In the genomic region with DNA sequence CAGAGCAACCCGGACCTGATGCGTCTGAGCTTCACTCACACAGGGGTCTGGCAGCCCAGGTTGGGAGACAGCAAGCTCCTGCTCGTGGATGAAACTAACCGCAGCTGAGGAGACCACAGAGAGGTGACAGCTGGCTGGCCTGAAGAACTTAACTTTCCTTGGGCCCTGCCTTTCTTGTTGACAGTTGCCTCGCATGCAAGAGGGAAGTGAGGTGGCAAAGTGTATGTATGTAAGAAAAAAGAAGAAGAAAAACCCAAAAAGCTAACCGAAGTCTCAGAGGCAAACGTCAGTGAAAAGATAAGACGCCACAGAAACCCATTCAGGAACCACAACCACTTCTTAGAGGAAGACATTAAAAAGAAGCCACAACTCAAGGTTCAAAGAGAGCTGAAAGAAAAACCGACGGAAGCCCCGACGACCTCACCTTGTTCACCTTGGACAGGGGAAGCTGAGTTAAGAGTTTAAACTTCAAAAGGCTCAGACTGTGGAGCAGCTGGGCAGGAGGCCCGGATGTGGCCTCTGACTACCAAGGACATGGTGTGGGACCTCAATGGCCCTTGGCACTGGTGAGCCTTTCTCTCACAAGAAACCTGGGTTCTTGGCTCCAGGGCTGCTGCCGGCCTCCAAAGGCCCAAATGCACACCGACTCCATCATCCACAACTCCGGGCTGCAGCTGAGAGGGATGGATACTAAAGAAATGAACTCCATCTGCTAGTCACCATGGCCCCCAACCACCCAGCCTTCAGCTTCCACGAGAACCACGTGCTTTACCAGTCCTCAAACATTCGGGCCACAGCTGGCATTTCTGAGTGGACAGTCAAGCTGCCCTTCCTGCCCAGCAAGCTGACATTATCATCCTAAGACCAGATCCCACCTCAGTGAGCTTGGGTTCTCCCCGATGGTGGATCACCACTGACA, we compare ENCODE assay signal across 8 mouse cellular contexts. TPM values are rescaled to one million over a fixed set of nuclear protein-coding genes. Genes with fewer than 3 reads are reported as not detected.
DNase-seq lines count a peak whose midpoint lies in the region; ATAC-seq and TF ChIP-seq lines count a peak whose summit lies in the region.

No protein-coding gene starts in this region.

- TF ChIP-seq EP300 in ES-Bruce4 (IDR thresholded peaks at IDR 0.05; ENCODE audit: insufficient read depth, low read depth, low read length): no peak

- H3K27me3 ChIP-seq in ES-Bruce4 (ENCODE audit: control insufficient read depth, insufficient read depth, low read length, poor library complexity, severe bottlenecking): no peaks in the 10 kb centered on the region
- H3K27me3 ChIP-seq in forebrain, embryonic 16.5 days (replicated peaks; ENCODE audit: control insufficient read depth, insufficient read depth, low read length): no peaks in the 10 kb centered on the region
- no peaks in the 10 kb centered on the region for H3K27me3 ChIP-seq in limb, embryonic 11.5 days (ENCODE audit: control insufficient read depth, insufficient read depth, low read length)

- ATAC-seq in forebrain, embryonic 16.5 days: no peak
- ATAC-seq in limb, embryonic 11.5 days (ENCODE audit: insufficient number of reproducible peaks, low FRiP score, low TSS enrichment, low read depth): no peak

- H3K4me3 ChIP-seq in ES-Bruce4 (ENCODE audit: low read depth, low read length): peak overlapping the region; percentile 14
- peak overlapping the region; percentile 60 for H3K4me3 ChIP-seq in forebrain, embryonic 16.5 days (replicated peaks; ENCODE audit: low read length)
- H3K4me3 ChIP-seq in limb, embryonic 11.5 days (ENCODE audit: low read depth, low read length): peak overlapping the region; percentile 59
- H3K4me3 ChIP-seq in olfactory bulb, adult 2 months (ENCODE audit: insufficient read depth, low read depth, low read length): peak overlapping the region; percentile 79

- 56% methylated on average over 20 of the region's 20 CpGs for WGBS in forebrain, embryonic 16.5 days
- 71% methylated on average over 20 of the region's 20 CpGs for WGBS in limb, embryonic 11.5 days
- WGBS in olfactory bulb, adult 2 months: 10% methylated on average over 20 of the region's 20 CpGs

- TF ChIP-seq POLR2A in ES-Bruce4 (IDR thresholded peaks at IDR 0.05; ENCODE audit: insufficient read depth, low read length): no peak
- TF ChIP-seq POLR2A in olfactory bulb, adult 2 months (IDR thresholded peaks at IDR 0.05; ENCODE audit: insufficient read depth, low read depth, low read length): no peak

- H3K4me1 ChIP-seq in ES-Bruce4 (ENCODE audit: control insufficient read depth, insufficient read depth, low read length): no peaks in the 10 kb centered on the region
- H3K4me1 ChIP-seq in forebrain, embryonic 16.5 days (replicated peaks; ENCODE audit: control insufficient read depth, insufficient read depth, low read length): peaks cover 68% of the 10 kb centered on the region
- peaks cover 21% of the 10 kb centered on the region for H3K4me1 ChIP-seq in limb, embryonic 11.5 days (ENCODE audit: control insufficient read depth, insufficient read depth, low read length)
- peaks cover 56% of the 10 kb centered on the region for H3K4me1 ChIP-seq in olfactory bulb, adult 2 months (ENCODE audit: control insufficient read depth, insufficient read depth, low read length)

- H3K36me3 ChIP-seq in ES-Bruce4 (ENCODE audit: control insufficient read depth, insufficient read depth, low read length, poor library complexity, severe bottlenecking): no peaks in the 10 kb centered on the region
- no peaks in the 10 kb centered on the region for H3K36me3 ChIP-seq in forebrain, embryonic 16.5 days (ENCODE audit: control insufficient read depth, insufficient read depth)
- no peaks in the 10 kb centered on the region for H3K36me3 ChIP-seq in limb, embryonic 11.5 days (ENCODE audit: control insufficient read depth, insufficient read depth, low read length)

- peak overlapping the region; percentile 99 for H3K4me2 ChIP-seq in forebrain, embryonic 16.5 days (ENCODE audit: low read length)
- H3K4me2 ChIP-seq in limb, embryonic 11.5 days (ENCODE audit: low read depth, severe bottlenecking): peak overlapping the region; percentile 98

- peak; percentile 50 for DNase-seq in cerebellum, adult 9-11 months
- no peak for DNase-seq in cerebellum, postnatal 36 days
- no peak for DNase-seq in limb, embryonic 11.5 days (ENCODE audit: low spot score)
- DNase-seq in urinary bladder, postnatal 25 days (ENCODE audit: low spot score): no peak
- no peak for DNase-seq in spleen, adult 12 weeks (ENCODE audit: low spot score)

- no peak for TF ChIP-seq CTCF in ES-Bruce4 (IDR thresholded peaks at IDR 0.05; ENCODE audit: low read depth, low read length)
- TF ChIP-seq CTCF in olfactory bulb, adult 2 months (IDR thresholded peaks at IDR 0.05; ENCODE audit: insufficient read depth, low read depth, low read length): no peak

- H3K9me3 ChIP-seq in ES-Bruce4 (replicated peaks; ENCODE audit: control insufficient read depth, insufficient read depth, low read length, poor library complexity, severe bottlenecking): no peaks in the 10 kb centered on the region
- H3K9me3 ChIP-seq in forebrain, embryonic 16.5 days (ENCODE audit: control insufficient read depth, low read length): no peaks in the 10 kb centered on the region
- H3K9me3 ChIP-seq in limb, embryonic 11.5 days (ENCODE audit: control insufficient read depth, low read length): no peaks in the 10 kb centered on the region

- H3K27ac ChIP-seq in ES-Bruce4 (ENCODE audit: insufficient read depth, low read length): no peak overlapping the region
- peak overlapping the region; percentile 76; the same call in 1 of the 2 replicates for H3K27ac ChIP-seq in forebrain, embryonic 16.5 days (ENCODE audit: low read length)
- H3K27ac ChIP-seq in limb, embryonic 11.5 days (replicated peaks; ENCODE audit: low read depth, low read length): no peak overlapping the region
- H3K27ac ChIP-seq in olfactory bulb, adult 2 months (ENCODE audit: insufficient read depth, low read depth, low read length): peak overlapping the region; percentile 78

- peak overlapping the region; percentile 90; the same call in 1 of the 2 replicates for H3K9ac ChIP-seq in ES-Bruce4 (ENCODE audit: low read depth, poor library complexity, severe bottlenecking)
- H3K9ac ChIP-seq in forebrain, embryonic 16.5 days (replicated peaks; ENCODE audit: low read depth, low read length): peak overlapping the region; percentile 66
- H3K9ac ChIP-seq in limb, embryonic 11.5 days (ENCODE audit: low read length): peak overlapping the region; percentile 70

RNA-seq across cellular contexts. Expression of gene Zcchc14, which starts 2.1 kb away (rescaled TPM):
- 38.1 and 39.9 TPM in 2 replicates for polyA plus RNA-seq in ES-Bruce4 (2011; ENCODE audit: insufficient read depth, insufficient read length, low read depth, missing spikeins)
- polyA plus RNA-seq in forebrain, embryonic 16.5 days (2015; fragmentation: Nextera tagmentation; extraction: Ambion mirVana): 37.3 and 38.5 TPM in 2 replicates
- 19.0 and 20.5 TPM in 2 replicates for polyA plus RNA-seq in limb, embryonic 11.5 days (2014; fragmentation: Nextera tagmentation; extraction: Ambion mirVana)
- not detected in 2 replicates for polyA plus RNA-seq in olfactory bulb, adult 2 months (2012; ENCODE audit: insufficient read depth, insufficient read length, low replicate concordance, missing spikeins)

Comparison
In these comparisons a context has a peak if more than half of its experiments do, and no peak if none do; other contexts are left out.
1. H3K27ac ChIP-seq: peak in forebrain, embryonic 16.5 days (single experiment) and olfactory bulb, adult 2 months (single experiment); none in ES-Bruce4 (single experiment) and limb, embryonic 11.5 days (single experiment).
2. H3K4me3 ChIP-seq: peak in every context shown above with its lines; median percentile 79 in olfactory bulb, adult 2 months; 60 in forebrain, embryonic 16.5 days; 59 in limb, embryonic 11.5 days; 14 in ES-Bruce4.
3. Peak in every context shown above with its lines, with median percentiles within 50 percentile points of each other: H3K9ac ChIP-seq.